9 mouse cellular contexts compared by ENCODE assay signal in genomic region chr8:26804901-26805341, GRCm38 (mm10).
DNase-seq lines count a peak whose midpoint lies in the region; ATAC-seq and TF ChIP-seq lines count a peak whose summit lies in the region.
"Had no signal": no experiment of that assay in that cellular context is flagged by ENCODE, and none has a peak within 500 bp of the region (broad histone marks: within the 10 kb centered on the region; RNA-seq: fewer than 3 reads in every experiment).

No protein-coding gene starts in this region.

- H3K4me1 ChIP-seq in hindbrain, embryonic 16.5 days (ENCODE audit: control insufficient read depth, insufficient read depth, low read depth, low read length), result peaks cover 11% of the 10 kb centered on the region
- peaks cover 24% of the 10 kb centered on the region; the same call in 1 of the 2 replicates for H3K4me1 ChIP-seq in hindbrain, embryonic 14.5 days (replicated peaks; ENCODE audit: control insufficient read depth, insufficient read depth, low read length)
- H3K4me1 ChIP-seq in forebrain, embryonic 13.5 days, result peaks cover 49% of the 10 kb centered on the region
- H3K4me1 ChIP-seq in intestine, postnatal 0 days (replicated peaks; ENCODE audit: control insufficient read depth, insufficient read depth, low read length), result no peaks in the 10 kb centered on the region

- peak; percentile 42; the same call in 1 of the 2 replicates for ATAC-seq in hindbrain, embryonic 16.5 days
- ATAC-seq in hindbrain, embryonic 14.5 days (ENCODE audit: low FRiP score), result no peak
- ATAC-seq in forebrain, embryonic 13.5 days, result peak; percentile 37; the same call in 1 of the 2 replicates
- no peak for ATAC-seq in intestine, postnatal 0 days

- no peaks in the 10 kb centered on the region for H3K9me3 ChIP-seq in hindbrain, embryonic 16.5 days (ENCODE audit: control insufficient read depth, low read length)
- H3K9me3 ChIP-seq in hindbrain, embryonic 14.5 days (ENCODE audit: control insufficient read depth, low read length), result no peaks in the 10 kb centered on the region
- no peaks in the 10 kb centered on the region for H3K9me3 ChIP-seq in forebrain, embryonic 13.5 days (replicated peaks)
- no peaks in the 10 kb centered on the region for H3K9me3 ChIP-seq in intestine, postnatal 0 days (ENCODE audit: control insufficient read depth)

- H3K4me3 ChIP-seq in hindbrain, embryonic 16.5 days (ENCODE audit: low read length), result no peak overlapping the region
- no peak overlapping the region for H3K4me3 ChIP-seq in hindbrain, embryonic 14.5 days (replicated peaks; ENCODE audit: low read length)
- no peak overlapping the region for H3K4me3 ChIP-seq in forebrain, embryonic 13.5 days
- no peak overlapping the region for H3K4me3 ChIP-seq in layer of hippocampus, adult 2 months
- no peak overlapping the region for H3K4me3 ChIP-seq in intestine, postnatal 0 days (ENCODE audit: low read depth, low read length)

- no peak overlapping the region for H3K27ac ChIP-seq in hindbrain, embryonic 16.5 days (ENCODE audit: low read depth, low read length)
- no peak overlapping the region for H3K27ac ChIP-seq in hindbrain, embryonic 14.5 days
- no peak overlapping the region for H3K27ac ChIP-seq in forebrain, embryonic 13.5 days
- H3K27ac ChIP-seq in layer of hippocampus, adult 2 months, result no peak overlapping the region
- no peak overlapping the region for H3K27ac ChIP-seq in intestine, postnatal 0 days (ENCODE audit: low read depth, low read length)

- no peak for DNase-seq in hindbrain, embryonic 14.5 days (ENCODE audit: low spot score)
- peak; percentile 67 for DNase-seq in embryo, embryonic 11 days
- peak; percentile 57 for DNase-seq in lung, postnatal 25 days (ENCODE audit: low spot score)
- DNase-seq in cerebellum, adult 18-20 months, result no peak
- no peak for DNase-seq in layer of hippocampus, adult 2 months (ENCODE audit: low spot score in 2 of 2)
- DNase-seq: adrenal gland, postnatal 14 days had no signal

- H3K9ac ChIP-seq in hindbrain, embryonic 16.5 days (ENCODE audit: low read depth, low read length), result no peak overlapping the region
- no peak overlapping the region for H3K9ac ChIP-seq in hindbrain, embryonic 14.5 days
- no peak overlapping the region for H3K9ac ChIP-seq in forebrain, embryonic 13.5 days
- no peak overlapping the region for H3K9ac ChIP-seq in intestine, postnatal 0 days (ENCODE audit: low read depth, low read length)

- H3K4me2 ChIP-seq in hindbrain, embryonic 16.5 days (ENCODE audit: low read length), result no peak overlapping the region
- no peak overlapping the region for H3K4me2 ChIP-seq in hindbrain, embryonic 14.5 days (replicated peaks)
- peak overlapping the region; percentile 4; the same call in 1 of the 2 replicates for H3K4me2 ChIP-seq in forebrain, embryonic 13.5 days
- H3K4me2 ChIP-seq in intestine, postnatal 0 days (replicated peaks; ENCODE audit: low read depth), result no peak overlapping the region

- no peaks in the 10 kb centered on the region for H3K27me3 ChIP-seq in hindbrain, embryonic 16.5 days (replicated peaks; ENCODE audit: control insufficient read depth, insufficient read depth, low read length)
- no peaks in the 10 kb centered on the region for H3K27me3 ChIP-seq in hindbrain, embryonic 14.5 days (ENCODE audit: control insufficient read depth, insufficient read depth, low read length)
- H3K27me3 ChIP-seq in forebrain, embryonic 13.5 days, result 0 out of 2 replicates have a peak, but pooled peaks cover 3% of the 10 kb centered on the region
- no peaks in the 10 kb centered on the region for H3K27me3 ChIP-seq in intestine, postnatal 0 days (replicated peaks; ENCODE audit: control insufficient read depth, insufficient read depth, low read length)

- H3K36me3 ChIP-seq in hindbrain, embryonic 16.5 days (ENCODE audit: control insufficient read depth, insufficient read depth, low read length), result no peaks in the 10 kb centered on the region
- H3K36me3 ChIP-seq in hindbrain, embryonic 14.5 days (replicated peaks; ENCODE audit: control insufficient read depth, insufficient read depth), result no peaks in the 10 kb centered on the region
- H3K36me3 ChIP-seq in forebrain, embryonic 13.5 days (ENCODE audit: poor library complexity, severe bottlenecking), result no peaks in the 10 kb centered on the region
- no peaks in the 10 kb centered on the region for H3K36me3 ChIP-seq in intestine, postnatal 0 days (ENCODE audit: control insufficient read depth, insufficient read depth)

- 30% methylated on average over 7 of the region's 7 CpGs for WGBS in hindbrain, embryonic 16.5 days
- 24% methylated on average over 7 of the region's 7 CpGs for WGBS in hindbrain, embryonic 14.5 days
- WGBS in forebrain, embryonic 13.5 days, result 20% methylated on average over 7 of the region's 7 CpGs
- 60% methylated on average over 7 of the region's 7 CpGs for WGBS in intestine, postnatal 0 days

- no peak for TF ChIP-seq CTCF in layer of hippocampus, adult 2 months (conservative IDR thresholded peaks at IDR 0.05)
- TF ChIP-seq CTCF in intestine, postnatal 0 days (IDR thresholded peaks at IDR 0.05; ENCODE audit: low read depth), result no peak

Comparison
In these comparisons a context has a peak if more than half of its experiments do, and no peak if none do; other contexts are left out.
1. ATAC-seq: peak in hindbrain, embryonic 16.5 days (single experiment) and forebrain, embryonic 13.5 days (single experiment); none in hindbrain, embryonic 14.5 days (single experiment) and intestine, postnatal 0 days (single experiment).
2. DNase-seq: peak in embryo, embryonic 11 days (single experiment) and lung, postnatal 25 days (single experiment); none in hindbrain, embryonic 14.5 days (single experiment), cerebellum, adult 18-20 months (0 of 2) and layer of hippocampus, adult 2 months (0 of 2).